Mouse (Mus musculus) bone marrow, adult 2 months (tissue): ENCODE results near the gene Rmnd5a.

Experiments used
- CTCF ChIP-seq: fragments of 200-500 bp; IDR thresholded peaks from 2 replicates; pipeline ENCODE4 v1.5.1; 2011; ENCODE audit warnings: low read length, control low read depth; ENCODE audit not compliant: control insufficient read depth, insufficient read depth
- POLR2A ChIP-seq: fragments of 200-500 bp; IDR thresholded peaks from 2 replicates; pipeline ENCODE4 v1.6.1; 2011; ENCODE audit warnings: low read depth, mild to moderate bottlenecking, control low read depth, low read length, borderline replicate concordance; ENCODE audit not compliant: control insufficient read depth

DNA sequence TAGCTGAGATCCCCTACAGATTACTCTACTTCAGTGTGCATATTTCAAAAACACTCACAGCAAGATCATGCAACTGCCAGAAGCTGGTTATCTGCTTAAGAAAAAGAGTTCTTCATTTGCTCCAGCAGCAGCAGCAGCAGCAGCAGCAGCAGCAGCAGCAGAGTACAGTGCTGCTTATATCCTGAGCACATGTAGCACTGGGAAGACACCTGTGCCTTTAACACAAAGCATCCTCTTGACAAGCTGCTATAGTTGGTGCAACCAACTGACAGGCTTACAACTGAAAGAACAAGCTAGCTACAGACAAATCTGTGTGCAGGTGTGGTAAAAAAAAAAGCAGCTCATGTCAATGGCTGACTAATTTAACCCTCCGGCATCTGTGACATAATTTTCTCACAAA lies 44.4 kb downstream of the Rmnd5a start:
- TF ChIP-seq CTCF (no peak), POLR2A (no peak)
